Mouse (Mus musculus): ENCODE data around the gene Plrg1.

The Plrg1 gene

GRCm38 (mm10) chr3:83055281-83056038, at the start of gene Plrg1:
Gene Plrg1 (plus strand): TSS chr3:83055522.
- in situ Hi-C loops (cut with MboI; ENCODE audit: low pct_unique_long_range_greater_than_20kb in 1 of 2, low sequenced_read_pairs in 2 of 2, unreplicated experiment in 1 of 2) = loop anchor here in 1 of 2 experiments (10.0 to 25.0 kb wide), 2 partner anchors 181 to 693 kb away; partner anchors contain the start of genes Map9 and Rbm46

DNA sequence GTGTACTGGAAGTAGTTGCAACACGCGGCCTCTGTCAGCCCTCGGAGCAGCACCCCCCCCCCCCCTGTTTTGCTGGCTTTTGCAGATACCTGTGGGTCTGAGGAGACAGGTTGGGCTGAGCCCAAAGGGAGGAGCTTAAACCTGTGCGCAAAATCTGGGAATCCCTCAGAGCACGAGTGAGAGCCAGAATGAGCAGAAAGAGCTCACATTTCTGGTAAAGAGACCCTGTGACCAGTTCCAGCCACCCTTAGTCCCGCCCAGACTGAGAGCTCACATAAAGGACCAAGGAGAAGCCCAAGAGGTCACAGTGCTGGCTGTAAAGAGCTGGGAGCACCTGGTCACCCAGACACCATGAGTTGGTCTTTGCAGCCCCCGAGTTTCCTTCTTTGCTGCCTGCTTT, 47.8 kb upstream of the Plrg1 start, which contains the start of gene Fgg:
Gene Fgg, plus strand, starts transcription at position 168 of the 400 bp plus-strand sequence.
- in situ Hi-C loops (cut with MboI; ENCODE audit: low pct_unique_long_range_greater_than_20kb in 1 of 2, low sequenced_read_pairs in 2 of 2, unreplicated experiment in 1 of 2) = loop anchor here in 1 of 2 experiments (25.0 kb wide), 1 partner anchor 255 kb away; no protein-coding TSS in a partner anchor

DNA sequence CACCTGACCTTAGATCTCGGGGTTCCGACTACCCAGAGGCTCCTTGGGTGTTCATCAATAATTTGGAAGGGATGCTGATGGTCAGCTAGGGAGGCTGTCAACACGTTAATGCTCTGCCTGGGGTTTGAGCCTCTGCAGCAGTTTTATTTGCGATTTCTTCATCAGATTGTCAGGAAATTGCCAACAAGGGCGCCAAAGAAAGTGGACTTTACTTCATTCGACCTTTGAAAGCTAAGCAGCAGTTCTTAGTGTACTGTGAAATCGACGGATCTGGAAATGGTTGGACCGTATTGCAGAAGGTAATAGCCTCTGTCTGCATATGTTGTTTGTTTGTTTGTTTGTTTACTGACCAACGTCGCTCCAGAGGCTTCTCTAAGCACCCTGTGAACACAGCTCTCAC, 45.0 kb upstream of the Plrg1 start:
- in situ Hi-C loops (cut with MboI; ENCODE audit: low pct_unique_long_range_greater_than_20kb in 1 of 2, low sequenced_read_pairs in 2 of 2, unreplicated experiment in 1 of 2) = loop anchor here in 1 of 2 experiments (25.0 kb wide), 1 partner anchor 252 kb away; no protein-coding TSS in a partner anchor

GRCm38 (mm10) chr3:83011136-83011535, 44.2 kb upstream of the Plrg1 start:
- in situ Hi-C loops (cut with MboI; ENCODE audit: low pct_unique_long_range_greater_than_20kb in 1 of 2, low sequenced_read_pairs in 2 of 2, unreplicated experiment in 1 of 2) = loop anchor here in 1 of 2 experiments (25.0 kb wide), 1 partner anchor 251 kb away; no protein-coding TSS in a partner anchor

DNA sequence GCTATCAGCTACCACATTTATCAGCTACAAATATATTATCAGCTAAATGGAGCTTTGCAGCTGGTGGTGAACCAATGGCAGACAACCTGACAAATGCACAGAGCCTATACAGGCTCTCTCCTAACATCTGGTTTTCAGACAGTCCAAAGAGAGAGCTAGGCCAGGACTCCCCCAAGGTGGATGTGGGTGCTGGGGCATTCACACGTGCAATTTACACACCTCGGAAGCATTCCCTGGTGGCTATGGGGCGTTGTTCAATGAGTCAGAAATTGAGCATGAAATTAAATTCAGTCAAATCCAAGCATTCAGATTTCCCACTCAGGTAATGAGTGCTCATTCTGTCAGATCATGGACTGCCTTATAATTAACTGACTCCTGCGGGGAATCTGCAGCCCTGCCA, 43.8 kb upstream of the Plrg1 start:
- in situ Hi-C loops (cut with MboI; ENCODE audit: low pct_unique_long_range_greater_than_20kb in 1 of 2, low sequenced_read_pairs in 2 of 2, unreplicated experiment in 1 of 2) = loop anchor here in 1 of 2 experiments (25.0 kb wide), 1 partner anchor 251 kb away; no protein-coding TSS in a partner anchor

- in situ Hi-C loops (cut with MboI; ENCODE audit: low pct_unique_long_range_greater_than_20kb in 1 of 2, low sequenced_read_pairs in 2 of 2, unreplicated experiment in 1 of 2) = loop anchor here in 1 of 2 experiments (25.0 kb wide), 1 partner anchor 250 kb away; no protein-coding TSS in a partner anchor
Measured at GRCm38 (mm10) chr3:83012636-83013035, 42.7 kb upstream of the Plrg1 start.

DNA sequence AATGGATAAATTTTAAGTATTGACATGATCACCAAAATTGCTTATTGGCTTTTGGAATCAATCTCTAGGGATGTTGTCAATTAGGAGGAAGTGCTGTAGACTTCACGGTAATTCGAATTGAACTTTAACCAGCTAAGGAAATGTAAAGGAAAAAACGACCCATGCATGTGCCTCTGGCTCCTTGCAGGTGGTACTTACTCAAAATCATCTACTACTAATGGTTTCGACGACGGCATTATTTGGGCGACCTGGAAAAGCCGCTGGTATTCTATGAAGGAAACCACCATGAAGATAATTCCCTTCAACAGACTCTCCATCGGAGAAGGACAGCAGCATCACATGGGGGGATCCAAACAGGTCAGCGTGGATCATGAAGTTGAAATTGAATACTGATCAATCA, 41.4 kb upstream of the Plrg1 start:
- in situ Hi-C loops (cut with MboI; ENCODE audit: low pct_unique_long_range_greater_than_20kb in 1 of 2, low sequenced_read_pairs in 2 of 2, unreplicated experiment in 1 of 2) = loop anchor here in 1 of 2 experiments (25.0 kb wide), 1 partner anchor 248 kb away; no protein-coding TSS in a partner anchor

DNA sequence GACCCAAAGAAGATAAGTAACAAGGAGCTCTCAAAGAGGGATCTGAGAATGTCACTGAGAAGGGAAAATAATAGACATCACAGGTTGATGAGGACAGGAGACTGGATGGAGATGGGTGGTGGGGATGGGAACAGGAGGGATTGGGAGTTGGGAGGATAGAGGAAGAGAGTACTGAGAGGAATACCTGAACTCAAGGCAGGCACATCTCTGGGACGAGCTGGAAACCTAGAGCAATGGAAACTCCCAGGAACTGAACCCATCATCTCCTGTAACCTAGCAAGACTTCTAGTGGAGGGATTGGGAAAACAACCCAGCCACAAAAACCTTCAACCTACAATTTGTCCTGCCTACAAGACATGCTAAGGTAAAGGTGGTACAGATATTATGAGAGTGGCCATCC, 39.1 kb upstream of the Plrg1 start:
- in situ Hi-C loops (cut with MboI; ENCODE audit: low pct_unique_long_range_greater_than_20kb in 1 of 2, low sequenced_read_pairs in 2 of 2, unreplicated experiment in 1 of 2) = loop anchor here in 1 of 2 experiments (25.0 kb wide), 1 partner anchor 246 kb away; no protein-coding TSS in a partner anchor

DNA sequence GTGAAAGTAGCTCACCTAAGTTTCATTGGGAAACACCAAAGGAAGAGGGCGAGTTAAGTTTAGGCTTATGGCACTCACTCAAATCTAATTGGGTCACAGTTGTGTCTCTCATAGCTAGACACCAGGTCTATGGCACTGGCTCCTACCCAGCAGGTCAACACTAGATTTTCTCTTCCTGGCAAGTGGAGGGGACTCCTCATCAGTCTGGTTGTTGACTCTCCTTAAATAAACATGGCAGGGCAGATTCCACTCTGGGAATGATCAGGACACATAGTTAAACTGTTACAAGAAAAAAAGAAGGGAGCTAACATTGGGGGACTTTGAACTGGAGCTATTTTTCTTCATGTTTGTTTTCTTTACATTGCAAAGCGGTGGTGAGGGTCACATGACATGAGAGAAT, 34.9 kb upstream of the Plrg1 start:
- in situ Hi-C loops (cut with MboI; ENCODE audit: low pct_unique_long_range_greater_than_20kb in 1 of 2, low sequenced_read_pairs in 2 of 2, unreplicated experiment in 1 of 2) = loop anchor here in 1 of 2 experiments (25.0 kb wide), 1 partner anchor 242 kb away; no protein-coding TSS in a partner anchor

- in situ Hi-C loops (cut with MboI; ENCODE audit: low pct_unique_long_range_greater_than_20kb in 1 of 2, low sequenced_read_pairs in 2 of 2, unreplicated experiment in 1 of 2) = loop anchor here in 1 of 2 experiments (25.0 kb wide), 1 partner anchor 241 kb away; no protein-coding TSS in a partner anchor
Measured at GRCm38 (mm10) chr3:83021176-83021575, 34.1 kb upstream of the Plrg1 start.

GRCm38 (mm10) chr3:83025036-83025435, 30.3 kb upstream of the Plrg1 start:
- in situ Hi-C loops (cut with MboI; ENCODE audit: low pct_unique_long_range_greater_than_20kb in 1 of 2, low sequenced_read_pairs in 2 of 2, unreplicated experiment in 1 of 2) = no loop called here

DNA sequence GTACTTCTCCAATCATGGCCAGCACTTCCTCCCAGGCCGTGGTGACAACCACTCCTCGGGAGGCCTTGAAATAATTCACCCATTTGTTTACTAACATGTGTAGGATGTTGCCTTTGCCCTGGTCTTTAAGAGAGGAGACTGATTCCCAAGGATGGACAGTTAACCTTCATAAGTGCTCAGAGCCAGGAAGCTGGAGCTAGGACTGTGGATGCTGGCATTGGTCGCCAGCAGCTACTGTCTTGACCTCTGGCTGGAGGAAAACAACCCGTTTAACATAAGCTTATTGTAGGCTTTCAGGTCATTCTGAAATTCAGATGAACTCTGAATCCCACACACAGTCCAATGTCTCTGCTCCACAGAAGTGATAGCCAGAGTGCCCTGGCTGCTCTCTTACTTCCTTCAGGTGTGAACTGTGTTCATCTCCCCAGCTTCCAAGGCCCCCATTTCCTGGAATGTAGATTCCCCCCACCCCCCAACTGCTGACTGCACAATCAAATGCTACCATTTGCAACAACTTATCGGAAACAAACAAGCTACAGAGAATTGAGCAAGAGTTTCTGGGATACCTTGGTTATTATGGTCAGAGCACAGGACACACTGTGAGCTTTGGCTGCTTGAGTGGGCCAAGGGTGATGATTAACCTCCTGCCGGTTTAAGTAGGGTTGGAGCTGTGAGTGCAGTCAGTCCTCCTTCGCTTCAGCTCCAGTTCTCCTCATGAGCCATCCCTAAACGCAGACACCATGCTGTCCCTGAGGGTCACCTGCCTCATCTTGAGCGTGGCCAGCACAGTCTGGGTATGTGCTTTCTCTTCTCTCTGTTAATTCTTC, 29.6 kb upstream of the Plrg1 start, which contains the start of gene Fga:
Gene Fga, plus strand, starts transcription at position 602 of the 827 bp plus-strand sequence.
- in situ Hi-C loops (cut with MboI; ENCODE audit: low pct_unique_long_range_greater_than_20kb in 1 of 2, low sequenced_read_pairs in 2 of 2, unreplicated experiment in 1 of 2) = no loop called here

DNA sequence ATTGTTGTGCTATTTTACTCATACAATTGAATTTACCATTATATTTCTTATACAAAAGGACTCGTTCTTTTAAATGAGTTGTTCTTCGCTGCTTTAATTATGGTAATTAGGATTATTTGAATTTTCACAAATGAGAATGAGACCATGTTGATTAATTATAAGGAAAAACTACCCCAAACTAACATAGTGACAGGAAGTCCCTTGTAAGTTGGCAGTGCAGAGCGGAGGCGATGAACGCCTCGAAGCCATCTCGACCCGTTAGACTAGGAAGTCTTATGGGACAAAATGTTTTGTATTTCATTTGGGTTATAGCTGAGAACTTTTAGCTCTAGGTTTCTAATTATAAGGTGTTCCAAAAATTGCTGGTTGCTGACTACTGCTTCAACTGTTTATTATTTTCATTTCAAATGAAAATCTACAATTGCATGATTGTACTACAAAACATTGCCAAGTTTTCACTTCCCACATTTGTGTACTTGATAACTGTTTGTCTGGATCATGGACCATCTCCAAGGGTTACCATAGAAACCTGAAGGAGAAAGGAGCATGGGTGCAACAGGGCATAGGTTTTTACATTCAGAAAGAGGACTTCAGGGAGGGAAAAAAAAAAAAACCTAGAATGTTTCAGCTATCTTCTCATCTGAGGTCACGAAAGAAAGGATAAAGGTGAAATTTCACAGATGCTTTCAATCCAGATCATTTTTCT, 27.6 kb upstream of the Plrg1 start:
- in situ Hi-C loops (cut with MboI; ENCODE audit: low pct_unique_long_range_greater_than_20kb in 1 of 2, low sequenced_read_pairs in 2 of 2, unreplicated experiment in 1 of 2) = no loop called here

GRCm38 (mm10) chr3:83030331-83030730, 25.0 kb upstream of the Plrg1 start:
- in situ Hi-C loops (cut with MboI; ENCODE audit: low pct_unique_long_range_greater_than_20kb in 1 of 2, low sequenced_read_pairs in 2 of 2, unreplicated experiment in 1 of 2) = no loop called here

GRCm38 (mm10) chr3:83032746-83033308, 22.5 kb upstream of the Plrg1 start:
- in situ Hi-C loops (cut with MboI; ENCODE audit: low pct_unique_long_range_greater_than_20kb in 1 of 2, low sequenced_read_pairs in 2 of 2, unreplicated experiment in 1 of 2) = no loop called here

DNA sequence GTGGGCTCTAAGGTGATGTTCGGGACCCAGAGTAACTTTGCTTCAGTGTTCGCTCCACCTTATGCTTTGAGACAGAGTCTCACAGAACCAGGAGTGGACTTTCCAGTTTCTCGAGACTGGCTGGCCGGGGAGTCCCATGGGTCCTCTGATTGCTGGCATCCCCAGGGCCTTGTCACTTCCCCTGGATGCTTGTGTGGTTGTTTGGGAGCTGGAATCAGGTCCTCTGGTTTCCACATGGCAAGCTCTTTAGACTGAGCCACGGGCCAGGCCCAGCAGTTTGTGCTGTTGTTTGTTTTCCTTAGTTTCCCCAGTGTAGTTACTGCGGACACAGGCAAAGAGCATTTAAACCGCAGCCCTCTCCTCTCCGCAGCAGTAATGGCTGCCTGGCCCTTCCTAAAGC, 21.5 kb upstream of the Plrg1 start:
- in situ Hi-C loops (cut with MboI; ENCODE audit: low pct_unique_long_range_greater_than_20kb in 1 of 2, low sequenced_read_pairs in 2 of 2, unreplicated experiment in 1 of 2) = no loop called here

DNA sequence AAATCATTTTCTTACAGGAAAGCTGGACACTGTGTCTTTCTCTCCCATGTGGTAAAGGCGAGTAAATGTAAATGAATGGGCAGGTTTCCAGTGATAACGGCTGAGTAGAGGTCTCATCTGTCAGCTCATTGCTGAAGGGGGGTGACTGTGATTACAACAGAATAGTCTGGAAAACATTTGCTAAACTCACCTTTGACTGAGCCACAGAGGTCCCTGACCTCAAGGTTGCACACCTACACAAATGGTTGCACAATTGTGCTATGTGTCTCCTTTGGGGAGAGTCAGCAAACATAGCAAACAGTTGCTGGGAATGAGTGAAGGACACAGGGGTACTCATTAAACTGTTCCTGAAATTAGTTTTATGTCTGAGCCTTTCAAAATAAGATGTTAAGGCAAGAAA, 16.5 kb upstream of the Plrg1 start:
- in situ Hi-C loops (cut with MboI; ENCODE audit: low pct_unique_long_range_greater_than_20kb in 1 of 2, low sequenced_read_pairs in 2 of 2, unreplicated experiment in 1 of 2) = no loop called here

DNA sequence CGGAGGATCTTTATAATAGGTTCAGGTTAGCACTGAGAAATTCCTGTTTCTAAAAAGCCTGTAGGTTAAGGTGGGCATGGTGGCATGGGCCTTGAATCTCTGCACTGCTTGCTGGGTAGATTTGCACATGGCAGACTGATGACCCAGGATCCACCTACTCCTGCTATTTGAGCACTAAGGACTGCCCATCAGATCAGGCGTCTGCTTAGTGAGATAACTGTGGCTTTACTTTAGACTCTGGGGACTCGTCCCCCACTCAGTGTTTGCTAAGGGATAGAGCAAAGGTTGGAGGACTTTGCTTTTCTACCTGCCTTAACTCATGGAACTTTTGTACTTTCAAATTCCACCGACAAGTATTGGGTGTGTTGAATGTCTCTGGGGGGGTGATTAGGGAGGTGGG, 15.7 kb upstream of the Plrg1 start:
- in situ Hi-C loops (cut with MboI; ENCODE audit: low pct_unique_long_range_greater_than_20kb in 1 of 2, low sequenced_read_pairs in 2 of 2, unreplicated experiment in 1 of 2) = no loop called here
